Mouse (Mus musculus) intestine, postnatal 0 days (tissue): ENCODE data around the gene Oma1. TPM values are rescaled to one million over a fixed set of nuclear protein-coding genes. Genes with fewer than 3 reads are reported as not detected.

Experiments
- ATAC-seq: fragments of 200-750 bp; cut with Nextera tagmentation; 2 replicates; pipeline ENCODE4 v1.8.0; 2017; ENCODE audit warnings: mild to moderate bottlenecking, moderate TSS enrichment, moderate library complexity
- H3K27ac ChIP-seq: fragments of 300-500 bp; sonication (generic); 2 replicates; pipeline ENCODE4 v1.5.1; 2014; ENCODE audit warnings: mild to moderate bottlenecking, low read depth, low read length, moderate library complexity
- H3K27me3 ChIP-seq: fragments of 300-500 bp; sonication (generic); replicated peaks from 2 replicates; pipeline ENCODE4 v1.6.1; 2014; ENCODE audit warnings: low read length, mixed read lengths; ENCODE audit not compliant: control insufficient read depth, insufficient read depth
- H3K36me3 ChIP-seq: fragments of 300-500 bp; sonication (generic); 2 replicates; pipeline ENCODE4 v1.6.1; 2014; ENCODE audit warnings: mild to moderate bottlenecking, moderate library complexity; ENCODE audit not compliant: control insufficient read depth, insufficient read depth
- H3K4me1 ChIP-seq: fragments of 300-500 bp; sonication (generic); replicated peaks from 2 replicates; pipeline ENCODE4 v1.6.1; 2014; ENCODE audit warnings: antibody characterized with exemption, low read length, mixed read lengths; ENCODE audit not compliant: control insufficient read depth, insufficient read depth
- H3K4me2 ChIP-seq: fragments of 300-500 bp; sonication (generic); replicated peaks from 2 replicates; pipeline ENCODE4 v1.6.1; 2014; ENCODE audit warnings: low read depth, mild to moderate bottlenecking, moderate library complexity
- H3K4me3 ChIP-seq: fragments of 300-500 bp; sonication (generic); 2 replicates; pipeline ENCODE4 v1.5.1; 2014; ENCODE audit warnings: low read depth, low read length
- H3K9ac ChIP-seq: fragments of 300-500 bp; sonication (generic); 2 replicates; pipeline ENCODE4 v1.6.1; 2014; ENCODE audit warnings: mild to moderate bottlenecking, low read depth, low read length
- H3K9me3 ChIP-seq: fragments of 300-500 bp; sonication (generic); 2 replicates; pipeline ENCODE4 v1.6.1; 2016; ENCODE audit warnings: mixed run types; ENCODE audit not compliant: control insufficient read depth
- CTCF ChIP-seq: sonication (generic); IDR thresholded peaks from 2 replicates; pipeline ENCODE4 v1.5.1; 2016; ENCODE audit warnings: low read depth, mild to moderate bottlenecking, control low read depth, antibody characterized with exemption, moderate library complexity
- WGBS: fragments of 180-500 bp; shearing (Covaris S2); extraction: QIAGEN DNeasy Blood & Tissue Kit; methylation state at CpG from one replicate; pipeline ENCODE4 v1.1.7; 2014; 5-methylcytosine and 5-hydroxymethylcytosine counted together
- polyA plus RNA-seq: library from polyadenylated mRNA; unstranded; fragments of >200 nt; fragmentation: Nextera tagmentation; extraction: Ambion mirVana; gene quantifications from 2 replicates; pipeline ENCODE4 v1.2.1, GENCODE M21; 2015

Gene Oma1
- polyA plus RNA-seq = 12.3 and 12.7 TPM in 2 replicates

GRCm38 (mm10) chr4:103313587-103314525, at the start of gene Oma1:
Gene Oma1, plus strand, starts transcription at chr4:103313812.
- Histone ChIP-seq H3K36me3 (no peaks in the 10 kb centered on the region), H3K27ac (peak within 1 kb of the TSS; percentile 97), H3K4me1 (no peaks in the 10 kb centered on the region), H3K4me2 (peak within 1 kb of the TSS; percentile 73), H3K9me3 (no peaks in the 10 kb centered on the region), H3K4me3 (peak within 1 kb of the TSS; percentile 75), H3K9ac (peak within 1 kb of the TSS; percentile 79), H3K27me3 (no peaks in the 10 kb centered on the region)
- peak; percentile 100 for ATAC-seq
- TF ChIP-seq CTCF = peak; percentile 97
- WGBS = under 1% methylated on average over 55 of the region's 61 CpGs

- peak; percentile 66 for ATAC-seq
- 15% methylated on average over 8 of the region's 8 CpGs for WGBS
Measured at GRCm38 (mm10) chr4:103263812-103264396, 49.7 kb upstream of the Oma1 start.

GRCm38 (mm10) chr4:103265166-103265565, 48.4 kb upstream of the Oma1 start:
- H3K9me3 ChIP-seq = no peaks in the 10 kb centered on the region
- no peaks in the 10 kb centered on the region for H3K4me1 ChIP-seq
- H3K36me3 ChIP-seq = no peaks in the 10 kb centered on the region
- no peak for TF ChIP-seq CTCF
- peak; percentile 66 for ATAC-seq
- H3K27me3 ChIP-seq = no peaks in the 10 kb centered on the region
- WGBS = 38% methylated on average over 2 of the region's 2 CpGs
- no peak overlapping the region for H3K27ac ChIP-seq
- no peak overlapping the region for H3K9ac ChIP-seq
- no peak overlapping the region for H3K4me2 ChIP-seq
- no peak overlapping the region for H3K4me3 ChIP-seq

More at GRCm38 (mm10) chr4:103263812-103264396, 49.7 kb upstream of the Oma1 start:
- no peak overlapping the region; the same call in 1 of the 2 replicates for H3K4me2 ChIP-seq
- no peak overlapping the region for H3K9ac ChIP-seq
- no peaks in the 10 kb centered on the region for H3K9me3 ChIP-seq
- no peaks in the 10 kb centered on the region for H3K27me3 ChIP-seq
- H3K4me3 ChIP-seq = no peak overlapping the region
- no peak for TF ChIP-seq CTCF
- no peak overlapping the region for H3K27ac ChIP-seq
- no peaks in the 10 kb centered on the region for H3K4me1 ChIP-seq
- no peaks in the 10 kb centered on the region for H3K36me3 ChIP-seq

GRCm38 (mm10) chr4:103269336-103269735, 44.3 kb upstream of the Oma1 start:
- peak; percentile 44 for TF ChIP-seq CTCF
- ATAC-seq = no peak
- Histone ChIP-seq H3K4me2 (no peak overlapping the region), H3K4me3 (no peak overlapping the region), H3K27ac (no peak overlapping the region), H3K36me3 (no peaks in the 10 kb centered on the region), H3K27me3 (no peaks in the 10 kb centered on the region), H3K9ac (no peak overlapping the region), H3K9me3 (no peaks in the 10 kb centered on the region), H3K4me1 (no peaks in the 10 kb centered on the region)
- 86% methylated on average over 4 of the region's 4 CpGs for WGBS

GRCm38 (mm10) chr4:103273021-103273420, 40.6 kb upstream of the Oma1 start:
- Histone ChIP-seq H3K4me3 (no peak overlapping the region), H3K27ac (no peak overlapping the region), H3K27me3 (no peaks in the 10 kb centered on the region), H3K4me1 (no peaks in the 10 kb centered on the region), H3K36me3 (no peaks in the 10 kb centered on the region), H3K9me3 (no peaks in the 10 kb centered on the region), H3K4me2 (no peak overlapping the region), H3K9ac (no peak overlapping the region)
- 72% methylated on average over 7 of the region's 8 CpGs for WGBS
- TF ChIP-seq CTCF = no peak
- ATAC-seq = no peak

- WGBS = 88% methylated on average over 7 of the region's 7 CpGs
Measured at GRCm38 (mm10) chr4:103288342-103288741, 25.3 kb upstream of the Oma1 start.

More at GRCm38 (mm10) chr4:103288342-103288741, 25.3 kb upstream of the Oma1 start:
- H3K9me3 ChIP-seq = no peaks in the 10 kb centered on the region
- ATAC-seq = no peak
- no peaks in the 10 kb centered on the region for H3K27me3 ChIP-seq
- no peak for TF ChIP-seq CTCF
- no peaks in the 10 kb centered on the region for H3K4me1 ChIP-seq
- no peak overlapping the region for H3K4me2 ChIP-seq
- no peak overlapping the region for H3K4me3 ChIP-seq
- H3K36me3 ChIP-seq = no peaks in the 10 kb centered on the region
- no peak overlapping the region for H3K27ac ChIP-seq
- H3K9ac ChIP-seq = no peak overlapping the region
